Mouse (Mus musculus) kidney, embryonic 15.5 days (tissue): ENCODE data around the gene Olfr642. TPM values are rescaled to one million over a fixed set of nuclear protein-coding genes. Genes with fewer than 3 reads are reported as not detected.

Source experiments
- ATAC-seq: fragments of 200-750 bp; cut with Nextera tagmentation; replicated peaks from 2 replicates; pipeline ENCODE4 v1.8.0; 2017; ENCODE audit warnings: moderate TSS enrichment; ENCODE audit not compliant: low FRiP score
- H3K27ac ChIP-seq: fragments of 300-500 bp; sonication (generic); 2 replicates; pipeline ENCODE4 v1.5.1; 2015; ENCODE audit warnings: mild to moderate bottlenecking, inconsistent platforms
- H3K27me3 ChIP-seq: fragments of 300-500 bp; sonication (generic); 2 replicates; pipeline ENCODE4 v1.6.1; 2015; ENCODE audit warnings: inconsistent platforms
- H3K36me3 ChIP-seq: fragments of 300-500 bp; sonication (generic); 2 replicates; pipeline ENCODE4 v1.6.1; 2015; ENCODE audit warnings: inconsistent platforms
- H3K4me1 ChIP-seq: fragments of 300-500 bp; sonication (generic); 2 replicates; pipeline ENCODE4 v1.6.1; 2015; ENCODE audit warnings: inconsistent platforms
- H3K4me2 ChIP-seq: fragments of 300-500 bp; sonication (generic); 2 replicates; pipeline ENCODE4 v1.6.1; 2015; ENCODE audit warnings: moderate library complexity, mild to moderate bottlenecking, inconsistent platforms
- H3K4me3 ChIP-seq: fragments of 300-500 bp; sonication (generic); replicated peaks from 2 replicates; pipeline ENCODE4 v1.5.1; 2015; ENCODE audit warnings: mild to moderate bottlenecking, inconsistent platforms
- H3K9ac ChIP-seq: fragments of 300-500 bp; sonication (generic); 2 replicates; pipeline ENCODE4 v1.6.1; 2015; ENCODE audit warnings: mild to moderate bottlenecking, inconsistent platforms
- H3K9me3 ChIP-seq: fragments of 300-500 bp; sonication (generic); replicated peaks from 2 replicates; pipeline ENCODE4 v1.6.1; 2016; ENCODE audit warnings: inconsistent platforms
- WGBS: fragments of 180-500 bp; shearing (Covaris S2); methylation state at CpG from one replicate; pipeline ENCODE4 v1.1.7; 2015; ENCODE audit warnings: mixed read lengths; 5-methylcytosine and 5-hydroxymethylcytosine counted together
- polyA plus RNA-seq: library from polyadenylated mRNA; unstranded; fragments of >200 nt; fragmentation: Nextera tagmentation; extraction: Ambion mirVana; gene quantifications from 2 replicates; pipeline ENCODE4 v1.2.1, GENCODE M21; 2015

Olfr642 gene
- not detected in 2 replicates for polyA plus RNA-seq

GRCm38 (mm10) chr7:104052566-104052965 lies at the start of gene Olfr642:
Olfr642 (minus strand) TSS chr7:104052666.
- Histone ChIP-seq H3K9ac (no peak within 1 kb of the TSS), H3K4me2 (no peak within 1 kb of the TSS), H3K9me3 (no peaks in the 10 kb centered on the region), H3K4me1 (no peaks in the 10 kb centered on the region), H3K27me3 (no peaks in the 10 kb centered on the region), H3K36me3 (no peaks in the 10 kb centered on the region), H3K4me3 (no peak within 1 kb of the TSS), H3K27ac (no peak within 1 kb of the TSS)
- ATAC-seq, result no peak
- 78% methylated on average over 1 of the region's 1 CpGs for WGBS

- 77% methylated on average over 1 of the region's 1 CpGs for WGBS
- no peaks in the 10 kb centered on the region for H3K27me3 ChIP-seq
- no peaks in the 10 kb centered on the region for H3K4me1 ChIP-seq
- ATAC-seq, result no peak
- H3K27ac ChIP-seq, result no peak within 1 kb of the TSS
- no peak within 1 kb of the TSS for H3K9ac ChIP-seq
- no peaks in the 10 kb centered on the region for H3K36me3 ChIP-seq
- no peak within 1 kb of the TSS for H3K4me2 ChIP-seq
- no peaks in the 10 kb centered on the region for H3K9me3 ChIP-seq
- no peak within 1 kb of the TSS for H3K4me3 ChIP-seq
Observed at GRCm38 (mm10) chr7:104085365-104085764, 32.9 kb upstream of the Olfr642 start, which contains the start of gene Olfr645. Olfr645 (minus strand) TSS chr7:104085465.

GRCm38 (mm10) chr7:104071769-104072168 lies 19.3 kb upstream of the Olfr642 start, which contains the start of gene Olfr644:
Olfr644 (minus strand) TSS chr7:104071869.
- H3K36me3 ChIP-seq, result no peaks in the 10 kb centered on the region
- no peak for ATAC-seq
- H3K27me3 ChIP-seq, result no peaks in the 10 kb centered on the region
- H3K9ac ChIP-seq, result no peak within 1 kb of the TSS
- no peaks in the 10 kb centered on the region for H3K4me1 ChIP-seq
- H3K4me3 ChIP-seq, result no peak within 1 kb of the TSS
- no peak within 1 kb of the TSS for H3K4me2 ChIP-seq
- WGBS, result 81% methylated on average over 2 of the region's 2 CpGs
- no peaks in the 10 kb centered on the region for H3K9me3 ChIP-seq
- no peak within 1 kb of the TSS for H3K27ac ChIP-seq

- ATAC-seq, result no peak
- 55% methylated on average over 2 of the region's 2 CpGs for WGBS
Observed at GRCm38 (mm10) chr7:104061345-104061744, 8.9 kb upstream of the Olfr642 start, which contains the start of gene 4930516K23Rik. 4930516K23Rik (minus strand) TSS chr7:104061445.

GRCm38 (mm10) chr7:104059215-104059614 lies 6.7 kb upstream of the Olfr642 start:
- Histone ChIP-seq H3K27me3 (no peaks in the 10 kb centered on the region), H3K4me3 (no peak overlapping the region), H3K4me2 (no peak overlapping the region), H3K36me3 (no peaks in the 10 kb centered on the region), H3K9ac (no peak overlapping the region), H3K9me3 (no peaks in the 10 kb centered on the region), H3K4me1 (no peaks in the 10 kb centered on the region), H3K27ac (no peak overlapping the region)
- ATAC-seq, result no peak
- WGBS, result 94% methylated on average over 1 of the region's 1 CpGs

More at GRCm38 (mm10) chr7:104061345-104061744, 8.9 kb upstream of the Olfr642 start, which contains the start of gene 4930516K23Rik:
- Histone ChIP-seq H3K36me3 (no peaks in the 10 kb centered on the region), H3K4me1 (no peaks in the 10 kb centered on the region), H3K9me3 (no peaks in the 10 kb centered on the region), H3K9ac (no peak within 1 kb of the TSS), H3K27me3 (no peaks in the 10 kb centered on the region), H3K27ac (no peak within 1 kb of the TSS), H3K4me2 (no peak within 1 kb of the TSS), H3K4me3 (no peak within 1 kb of the TSS)

- H3K4me2 ChIP-seq, result no peak overlapping the region
- H3K9me3 ChIP-seq, result no peaks in the 10 kb centered on the region
- no peak overlapping the region for H3K27ac ChIP-seq
- H3K9ac ChIP-seq, result no peak overlapping the region
- no peak for ATAC-seq
- H3K4me1 ChIP-seq, result no peaks in the 10 kb centered on the region
- H3K36me3 ChIP-seq, result no peaks in the 10 kb centered on the region
- H3K4me3 ChIP-seq, result no peak overlapping the region
- H3K27me3 ChIP-seq, result no peaks in the 10 kb centered on the region
- 87% methylated on average over 4 of the region's 4 CpGs for WGBS
Observed at GRCm38 (mm10) chr7:104050745-104051144, 1.7 kb downstream of the Olfr642 start.

GRCm38 (mm10) chr7:104035145-104035544 lies 17.3 kb downstream of the Olfr642 start, which contains the start of gene Olfr641:
Olfr641 (plus strand) TSS chr7:104035445.
- no peaks in the 10 kb centered on the region for H3K27me3 ChIP-seq
- no peak within 1 kb of the TSS for H3K4me2 ChIP-seq
- H3K9me3 ChIP-seq, result no peaks in the 10 kb centered on the region
- no peak within 1 kb of the TSS for H3K4me3 ChIP-seq
- no peaks in the 10 kb centered on the region for H3K36me3 ChIP-seq
- 82% methylated on average over 1 of the region's 1 CpGs for WGBS
- ATAC-seq, result no peak
- H3K9ac ChIP-seq, result no peak within 1 kb of the TSS
- H3K4me1 ChIP-seq, result no peaks in the 10 kb centered on the region
- no peak within 1 kb of the TSS for H3K27ac ChIP-seq

GRCm38 (mm10) chr7:104026978-104027377 lies 25.5 kb downstream of the Olfr642 start:
- H3K4me2 ChIP-seq, result no peak overlapping the region
- H3K27ac ChIP-seq, result no peak overlapping the region
- H3K27me3 ChIP-seq, result no peaks in the 10 kb centered on the region
- ATAC-seq, result no peak
- WGBS, result 79% methylated on average over 3 of the region's 3 CpGs
- no peak overlapping the region for H3K9ac ChIP-seq
- no peaks in the 10 kb centered on the region for H3K4me1 ChIP-seq
- H3K4me3 ChIP-seq, result no peak overlapping the region
- H3K9me3 ChIP-seq, result no peaks in the 10 kb centered on the region
- H3K36me3 ChIP-seq, result no peaks in the 10 kb centered on the region

- Histone ChIP-seq H3K4me3 (no peak within 1 kb of the TSS), H3K4me2 (no peak within 1 kb of the TSS), H3K9ac (no peak within 1 kb of the TSS), H3K9me3 (no peaks in the 10 kb centered on the region), H3K4me1 (no peaks in the 10 kb centered on the region), H3K27ac (no peak within 1 kb of the TSS), H3K27me3 (no peaks in the 10 kb centered on the region), H3K36me3 (no peaks in the 10 kb centered on the region)
- ATAC-seq, result no peak
- 78% methylated on average over 6 of the region's 6 CpGs for WGBS
Observed at GRCm38 (mm10) chr7:104025473-104025872, 27.0 kb downstream of the Olfr642 start, which contains the start of gene Olfr640. Olfr640 (minus strand) TSS chr7:104025573.

GRCm38 (mm10) chr7:104021651-104022050 lies 30.8 kb downstream of the Olfr642 start:
- Histone ChIP-seq H3K27ac (no peak overlapping the region), H3K4me3 (no peak overlapping the region), H3K9ac (no peak overlapping the region), H3K4me2 (no peak overlapping the region), H3K4me1 (no peaks in the 10 kb centered on the region), H3K27me3 (no peaks in the 10 kb centered on the region), H3K36me3 (no peaks in the 10 kb centered on the region), H3K9me3 (no peaks in the 10 kb centered on the region)
- no peak for ATAC-seq
- 94% methylated on average over 6 of the region's 6 CpGs for WGBS

- H3K27ac ChIP-seq, result no peak overlapping the region
- no peak overlapping the region for H3K4me2 ChIP-seq
- H3K4me1 ChIP-seq, result no peaks in the 10 kb centered on the region
- 93% methylated on average over 1 of the region's 1 CpGs for WGBS
- no peak overlapping the region for H3K4me3 ChIP-seq
- no peak for ATAC-seq
- no peaks in the 10 kb centered on the region for H3K27me3 ChIP-seq
- no peaks in the 10 kb centered on the region for H3K36me3 ChIP-seq
- no peaks in the 10 kb centered on the region for H3K9me3 ChIP-seq
- H3K9ac ChIP-seq, result no peak overlapping the region
Observed at GRCm38 (mm10) chr7:104018953-104019352, 33.5 kb downstream of the Olfr642 start.

GRCm38 (mm10) chr7:104017203-104017602 lies 35.3 kb downstream of the Olfr642 start, which contains the start of gene Olfr639:
Olfr639 (minus strand) TSS chr7:104017303.
- H3K4me2 ChIP-seq, result no peak within 1 kb of the TSS
- ATAC-seq, result no peak
- no peaks in the 10 kb centered on the region for H3K4me1 ChIP-seq
- H3K9ac ChIP-seq, result no peak within 1 kb of the TSS
- no peaks in the 10 kb centered on the region for H3K36me3 ChIP-seq
- H3K9me3 ChIP-seq, result no peaks in the 10 kb centered on the region
- H3K4me3 ChIP-seq, result no peak within 1 kb of the TSS
- H3K27me3 ChIP-seq, result no peaks in the 10 kb centered on the region
- no peak within 1 kb of the TSS for H3K27ac ChIP-seq

GRCm38 (mm10) chr7:103999124-103999523 lies 53.3 kb downstream of the Olfr642 start:
- H3K27ac ChIP-seq, result no peak overlapping the region
- no peak overlapping the region for H3K4me3 ChIP-seq
- no peak overlapping the region for H3K4me2 ChIP-seq
- no peaks in the 10 kb centered on the region for H3K27me3 ChIP-seq
- H3K9ac ChIP-seq, result no peak overlapping the region
- no peaks in the 10 kb centered on the region for H3K4me1 ChIP-seq
- ATAC-seq, result no peak
- no peaks in the 10 kb centered on the region for H3K36me3 ChIP-seq
- H3K9me3 ChIP-seq, result no peaks in the 10 kb centered on the region
